Mouse (Mus musculus) adipocyte (in vitro differentiated cells): Measurements from ENCODE around the gene Cgn.
A peak's percentile ranks its signal among the peaks of the same experiment; 100 is the strongest.

Experiments
- DNase-seq: peaks from one replicate; pipeline ENCODE4 v3.0.0-alpha.2; 2016; ENCODE audit warnings: low spot score

Cgn gene

GRCm38 (mm10) chr3:94786367-94786835 lies at the start of gene Cgn:
TSS of gene Cgn (minus strand) at chr3:94786492.
- no peak for DNase-seq

- peak; percentile 32 for DNase-seq
Observed at GRCm38 (mm10) chr3:94835396-94835795, 49.1 kb upstream of the Cgn start.

DNA sequence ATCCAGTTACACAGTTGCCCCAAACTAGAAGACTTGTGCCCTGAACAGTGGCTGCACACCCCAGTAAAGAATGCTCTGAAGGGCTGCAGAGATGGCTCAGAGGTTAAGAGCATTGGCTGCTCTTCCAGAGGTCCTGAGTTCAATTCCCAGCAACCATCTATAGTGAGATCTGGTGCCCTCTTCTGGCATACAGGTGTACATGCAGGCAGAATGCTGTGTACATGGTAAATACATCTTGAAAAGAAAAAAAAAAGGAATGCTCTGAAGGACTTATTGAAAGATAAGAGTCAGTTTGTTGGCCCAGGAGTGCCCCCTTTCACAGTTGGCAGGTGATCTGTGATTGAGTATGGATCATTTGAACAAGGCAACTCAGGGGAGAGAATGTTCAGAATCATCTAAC lies 47.1 kb upstream of the Cgn start:
- no peak for DNase-seq

- no peak for DNase-seq
Observed at GRCm38 (mm10) chr3:94832701-94833100, 46.4 kb upstream of the Cgn start.

GRCm38 (mm10) chr3:94832100-94832499 lies 45.8 kb upstream of the Cgn start:
- DNase-seq, result no peak

- no peak for DNase-seq
Observed at GRCm38 (mm10) chr3:94824110-94824509, 37.8 kb upstream of the Cgn start.

DNA sequence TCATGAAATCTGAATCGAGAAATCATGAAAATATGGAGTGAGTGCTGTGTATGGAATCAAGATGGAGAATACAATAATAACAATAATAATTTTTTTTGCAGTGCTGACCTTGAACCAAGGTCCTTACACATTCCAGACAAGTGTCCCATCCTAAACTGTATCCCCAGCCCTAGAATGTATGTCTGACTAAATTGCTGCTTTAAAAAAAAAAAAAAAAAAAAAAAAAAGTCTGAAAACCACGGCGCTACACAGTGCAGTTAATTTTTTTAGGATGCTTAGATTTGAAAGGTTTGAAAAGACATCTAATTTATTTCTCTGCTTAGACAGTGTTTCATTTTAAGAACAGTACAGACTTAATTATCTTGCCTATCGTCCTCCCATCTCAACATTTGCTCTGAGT lies 35.8 kb upstream of the Cgn start:
- DNase-seq, result no peak

GRCm38 (mm10) chr3:94821008-94821638 lies 34.8 kb upstream of the Cgn start:
- DNase-seq, result no peak

DNA sequence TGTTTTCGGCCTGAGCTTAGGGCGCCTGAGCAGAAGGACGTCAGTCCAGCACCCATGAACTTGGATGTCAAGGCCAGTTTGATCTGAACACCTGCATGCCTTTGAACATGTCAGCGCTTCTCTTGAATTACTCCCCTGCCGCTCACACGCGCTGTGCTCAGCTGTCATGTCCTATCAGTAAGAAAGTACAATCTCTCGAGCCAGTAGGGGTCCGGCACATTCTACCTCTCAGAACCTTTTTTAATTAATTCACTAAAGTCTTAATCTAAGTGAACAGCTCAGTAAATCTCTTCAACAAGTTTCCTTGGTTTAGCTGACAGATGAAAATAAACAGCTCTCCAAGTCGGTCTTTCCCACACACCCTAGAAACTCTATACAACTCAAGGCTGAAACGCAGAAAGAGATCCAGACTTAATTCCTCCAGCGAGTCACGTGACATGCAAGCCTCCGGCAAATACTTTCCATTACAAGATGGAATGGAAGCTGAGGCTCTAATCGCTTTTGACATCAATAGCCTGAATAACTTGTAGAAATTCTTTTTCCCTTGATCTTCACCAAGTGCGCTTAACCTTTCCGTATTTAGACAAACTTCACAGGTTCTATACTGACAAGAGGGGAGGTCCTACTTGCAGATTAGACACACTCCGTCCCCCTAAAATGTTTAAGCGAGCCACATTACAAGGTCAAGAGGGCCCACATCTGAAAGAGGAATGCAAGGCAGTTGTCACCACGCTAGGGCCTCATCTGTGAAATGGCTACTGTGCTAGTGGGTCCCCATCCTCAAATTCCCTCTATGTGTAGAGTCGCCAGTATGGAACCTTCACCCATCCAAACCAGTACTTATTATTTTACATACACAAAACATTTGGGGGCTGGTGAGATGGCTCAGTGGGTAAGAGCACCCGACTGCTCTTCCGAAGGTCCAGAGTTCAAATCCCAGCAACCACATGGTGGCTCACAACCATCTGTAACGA lies 33.4 kb upstream of the Cgn start:
- no peak for DNase-seq

- DNase-seq, result no peak
Observed at GRCm38 (mm10) chr3:94817731-94818130, 31.4 kb upstream of the Cgn start.

DNA sequence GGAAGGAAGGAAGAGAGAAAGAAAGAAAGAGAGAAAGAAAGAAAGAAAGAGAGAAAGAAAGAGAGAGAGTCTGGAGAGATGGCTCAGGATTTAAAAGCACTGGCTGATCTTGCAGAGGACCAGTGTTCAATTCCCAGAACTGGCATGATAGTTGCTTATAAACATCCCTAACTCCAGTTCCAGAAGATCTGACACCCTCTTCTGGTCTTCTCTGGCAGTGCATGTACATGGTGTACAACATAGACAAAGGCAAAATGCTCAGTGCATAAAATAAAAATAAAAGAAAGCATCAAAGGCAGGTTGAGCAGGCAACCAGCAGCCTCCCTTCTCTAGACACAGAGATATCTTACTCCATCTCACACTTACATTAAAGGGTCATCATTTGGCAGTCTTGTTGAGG lies 29.3 kb upstream of the Cgn start:
- no peak for DNase-seq

GRCm38 (mm10) chr3:94814663-94815062 lies 28.4 kb upstream of the Cgn start:
- DNase-seq, result no peak

DNA sequence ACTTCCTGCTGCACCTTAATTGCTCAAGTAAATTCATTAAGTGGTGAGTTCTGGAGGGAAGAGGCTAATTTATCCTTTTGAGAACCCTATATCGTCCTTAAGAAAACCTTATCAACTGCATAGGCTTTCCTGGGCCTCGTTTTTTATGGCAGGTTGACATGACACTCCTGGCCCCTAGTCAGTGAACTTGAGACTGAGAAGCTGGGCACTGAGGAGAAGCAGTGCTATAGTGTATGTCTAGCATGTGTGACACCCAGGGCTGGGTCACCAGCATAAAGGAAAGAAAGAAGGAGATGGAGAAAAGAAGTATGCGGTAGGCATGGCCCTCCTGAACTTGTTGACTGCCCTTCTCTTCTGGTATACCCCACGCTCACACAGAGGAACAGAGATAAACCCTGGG lies 27.8 kb upstream of the Cgn start:
- no peak for DNase-seq

GRCm38 (mm10) chr3:94813651-94814050 lies 27.4 kb upstream of the Cgn start:
- no peak for DNase-seq

- peak; percentile 28 for DNase-seq
Observed at GRCm38 (mm10) chr3:94811628-94812027, 25.3 kb upstream of the Cgn start.

DNA sequence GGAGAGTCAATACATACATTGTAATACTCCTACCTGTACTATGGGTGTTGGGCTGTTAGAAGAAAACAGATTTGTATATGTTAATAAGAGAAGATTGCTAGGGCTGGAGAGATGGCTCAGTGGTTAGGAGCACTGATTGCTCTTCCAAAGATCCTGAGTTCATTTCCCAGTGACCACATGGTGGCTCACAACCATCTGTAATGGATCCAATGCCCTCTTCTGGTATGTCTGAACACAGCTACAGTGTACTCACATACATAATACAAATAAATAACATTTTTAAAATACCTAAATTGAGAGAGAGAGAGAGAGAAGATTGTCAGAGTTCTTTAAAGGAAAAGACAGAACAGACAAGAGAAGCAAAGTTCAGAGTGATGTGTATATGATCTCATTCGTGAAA lies 22.0 kb upstream of the Cgn start:
- DNase-seq, result no peak

DNA sequence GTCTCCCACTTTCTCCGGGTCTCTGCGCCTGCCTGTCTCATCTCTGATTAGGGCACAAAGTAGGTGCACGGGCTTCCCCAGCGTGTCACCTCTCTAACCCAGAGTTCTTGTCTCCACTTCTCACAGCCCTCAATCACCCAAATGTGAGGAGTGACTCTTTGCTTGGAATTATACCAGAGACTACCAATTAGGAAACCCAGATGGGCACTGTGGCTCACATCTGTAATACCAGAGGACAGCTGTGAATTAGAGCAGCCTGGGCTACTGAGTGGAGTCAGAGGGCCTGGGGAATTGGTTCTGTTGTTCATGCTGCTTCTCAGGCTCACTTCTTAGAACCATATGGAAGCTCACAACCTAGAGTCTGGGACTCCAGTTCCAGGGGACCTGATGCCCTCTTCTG lies 18.7 kb upstream of the Cgn start:
- DNase-seq, result peak; percentile 24

DNA sequence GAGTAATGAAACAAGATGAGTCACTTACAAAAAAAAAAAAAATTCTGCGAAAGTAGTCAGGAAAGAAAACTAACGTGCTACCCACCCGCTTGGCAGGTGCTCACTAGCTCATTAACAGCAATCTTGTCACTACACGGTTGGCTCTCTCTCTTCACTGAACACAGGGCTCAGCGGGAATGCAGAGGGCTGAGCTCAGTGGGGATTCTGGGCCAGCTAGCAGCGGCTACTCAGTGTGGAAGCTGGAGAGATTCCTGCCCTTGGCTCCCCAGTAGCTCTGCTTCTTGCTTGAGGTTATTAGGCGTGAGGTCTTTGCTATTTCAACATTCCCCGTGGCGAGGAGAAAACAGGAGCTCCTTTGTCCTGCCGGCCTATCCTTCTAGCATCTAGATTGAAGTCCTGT lies 17.9 kb upstream of the Cgn start:
- DNase-seq, result peak; percentile 70

DNA sequence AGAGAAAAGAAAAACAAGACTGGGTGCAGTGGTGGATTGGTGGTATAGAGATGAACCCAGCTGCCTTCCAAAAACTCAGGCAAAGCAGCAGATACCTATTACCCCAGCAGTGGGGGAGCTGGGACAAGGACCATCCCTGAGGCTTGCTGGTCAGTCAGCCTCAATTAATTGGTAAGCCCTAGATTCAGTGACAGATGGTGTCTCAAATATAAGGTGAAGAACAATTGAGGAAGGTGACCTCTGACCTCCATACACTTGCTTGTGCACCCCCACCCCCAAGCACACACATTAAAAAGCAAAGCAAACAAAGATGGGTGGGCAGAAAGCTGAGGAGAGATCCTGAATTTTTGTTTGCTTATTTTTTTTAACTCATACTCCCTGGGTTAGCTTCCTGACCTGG lies 9.9 kb upstream of the Cgn start:
- no peak for DNase-seq

DNA sequence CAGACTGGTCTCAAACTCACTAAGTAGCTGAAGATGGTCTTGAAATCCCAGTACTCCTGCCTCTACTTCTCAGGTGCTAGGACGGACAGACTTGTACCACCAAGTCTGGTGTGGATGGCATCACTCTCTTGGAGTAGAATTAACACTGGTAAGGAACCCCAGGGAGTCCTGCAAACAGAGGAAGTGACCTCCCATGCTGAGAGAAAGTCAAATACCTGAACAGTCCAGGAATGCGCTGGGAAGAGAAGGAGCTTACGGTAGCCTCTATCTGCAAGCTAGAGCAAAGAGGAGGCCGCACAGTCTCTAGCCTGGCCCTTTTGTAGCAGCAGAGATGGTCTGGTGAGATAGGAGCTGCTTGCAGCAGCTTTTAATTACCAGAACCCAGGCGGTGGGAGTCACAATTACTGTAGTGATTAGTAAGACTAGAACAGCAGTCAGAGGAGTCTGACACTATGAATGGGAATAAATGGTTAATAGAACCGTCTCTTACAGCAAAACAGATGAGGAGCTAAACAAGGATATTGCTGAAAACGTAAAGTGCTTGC lies 9.4 kb upstream of the Cgn start:
- no peak for DNase-seq

GRCm38 (mm10) chr3:94794359-94794758 lies 8.1 kb upstream of the Cgn start:
- DNase-seq, result no peak

GRCm38 (mm10) chr3:94793672-94794071 lies 7.4 kb upstream of the Cgn start:
- no peak for DNase-seq

DNA sequence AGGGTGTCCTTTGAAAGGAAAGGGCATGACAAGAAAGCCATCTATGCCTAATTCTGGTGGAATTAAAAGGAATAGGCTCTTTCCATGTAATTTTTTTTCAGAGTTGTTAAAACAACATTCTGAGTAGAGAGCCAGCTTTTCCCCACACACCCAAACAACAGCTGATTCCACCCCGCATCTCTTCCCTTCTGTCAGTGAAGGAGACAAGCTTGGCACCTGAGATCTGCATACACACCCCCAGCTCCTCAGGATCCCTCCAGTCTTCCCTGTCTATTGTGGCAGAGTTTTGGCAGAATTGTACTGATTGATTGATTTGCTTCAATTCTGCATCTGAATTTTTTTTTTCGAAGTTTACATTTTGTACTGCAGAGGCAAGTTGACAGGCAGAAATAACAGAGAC lies 6.0 kb upstream of the Cgn start:
- DNase-seq, result no peak
